Mouse (Mus musculus): ENCODE data around the gene Spag9. TPM values are rescaled to one million over a fixed set of nuclear protein-coding genes. Genes with fewer than 3 reads are reported as not detected.
"Not testable (repeated sequence)": the region's sequence is repeated elsewhere in the genome, so short reads cannot be mapped to it uniquely, and the experiment has no call there.

Gene Spag9
- polyA plus RNA-seq, 1 experiment from 2014 or later = 96.2 TPM

- Histone ChIP-seq H3K9me3 (no peaks in the 10 kb centered on the region), H3K9ac (no peak overlapping the region), H3K4me2 (replicated peaks) (no peak overlapping the region), H3K27ac (no peak overlapping the region), H3K36me3 (peaks cover 47% of the 10 kb centered on the region), H3K4me1 (no peaks in the 10 kb centered on the region), H3K4me3 (no peak overlapping the region), H3K27me3 (replicated peaks) (no peaks in the 10 kb centered on the region)
- 90% methylated on average over 4 of the region's 4 CpGs for WGBS
- no peak for ATAC-seq (ENCODE audit: low FRiP score, low read depth)
Observed at GRCm38 (mm10) chr11:94073283-94073682, 77.4 kb downstream of the Spag9 start.

GRCm38 (mm10) chr11:94086966-94087365 lies 91.1 kb downstream of the Spag9 start:
- H3K27me3 ChIP-seq (replicated peaks); H3K4me2 ChIP-seq (replicated peaks); H3K9me3 ChIP-seq; H3K4me1 ChIP-seq; H3K4me3 ChIP-seq; H3K9ac ChIP-seq; H3K27ac ChIP-seq; ATAC-seq (ENCODE audit: low FRiP score, low read depth): not testable (repeated sequence)
- peaks cover 74% of the 10 kb centered on the region for H3K36me3 ChIP-seq
- WGBS = 83% methylated on average over 2 of the region's 2 CpGs

- H3K4me1 ChIP-seq = no peaks in the 10 kb centered on the region
- H3K36me3 ChIP-seq = peaks cover 75% of the 10 kb centered on the region
- H3K4me2 ChIP-seq (replicated peaks) = no peak overlapping the region
- no peak overlapping the region for H3K9ac ChIP-seq
- ATAC-seq (ENCODE audit: low FRiP score, low read depth) = no peak
- no peaks in the 10 kb centered on the region for H3K9me3 ChIP-seq
- WGBS = 90% methylated on average over 4 of the region's 4 CpGs
- H3K27me3 ChIP-seq (replicated peaks) = no peaks in the 10 kb centered on the region
- no peak overlapping the region for H3K4me3 ChIP-seq
- H3K27ac ChIP-seq = no peak overlapping the region
Observed at GRCm38 (mm10) chr11:94090496-94090895, 94.6 kb downstream of the Spag9 start.

GRCm38 (mm10) chr11:94097489-94097888 lies 101.6 kb downstream of the Spag9 start:
- H3K27ac ChIP-seq = no peak overlapping the region
- no peak overlapping the region for H3K9ac ChIP-seq
- 94% methylated on average over 3 of the region's 3 CpGs for WGBS
- no peaks in the 10 kb centered on the region for H3K4me1 ChIP-seq
- no peaks in the 10 kb centered on the region for H3K27me3 ChIP-seq (replicated peaks)
- no peak overlapping the region for H3K4me2 ChIP-seq (replicated peaks)
- no peak for ATAC-seq (ENCODE audit: low FRiP score, low read depth)
- no peak overlapping the region for H3K4me3 ChIP-seq
- H3K36me3 ChIP-seq = peaks cover 81% of the 10 kb centered on the region
- no peaks in the 10 kb centered on the region for H3K9me3 ChIP-seq

GRCm38 (mm10) chr11:94098840-94099239 lies 102.9 kb downstream of the Spag9 start:
- Histone ChIP-seq H3K36me3 (peaks cover 79% of the 10 kb centered on the region), H3K4me1 (no peaks in the 10 kb centered on the region), H3K9me3 (no peaks in the 10 kb centered on the region), H3K9ac (no peak overlapping the region), H3K4me2 (replicated peaks) (no peak overlapping the region), H3K27ac (no peak overlapping the region), H3K4me3 (no peak overlapping the region), H3K27me3 (replicated peaks) (no peaks in the 10 kb centered on the region)
- ATAC-seq (ENCODE audit: low FRiP score, low read depth) = no peak
- WGBS = 94% methylated on average over 5 of the region's 5 CpGs

GRCm38 (mm10) chr11:94113795-94114194 lies 117.9 kb downstream of the Spag9 start:
- Histone ChIP-seq H3K9ac (no peak overlapping the region), H3K27me3 (replicated peaks) (no peaks in the 10 kb centered on the region), H3K27ac (no peak overlapping the region), H3K4me2 (replicated peaks) (no peak overlapping the region), H3K4me1 (no peaks in the 10 kb centered on the region), H3K36me3 (peaks cover 67% of the 10 kb centered on the region), H3K9me3 (no peaks in the 10 kb centered on the region), H3K4me3 (no peak overlapping the region)
- 92% methylated on average over 2 of the region's 2 CpGs for WGBS
- no peak for ATAC-seq (ENCODE audit: low FRiP score, low read depth)

- H3K27me3 ChIP-seq (replicated peaks) = no peaks in the 10 kb centered on the region
- no peaks in the 10 kb centered on the region for H3K9me3 ChIP-seq
- no peaks in the 10 kb centered on the region for H3K4me1 ChIP-seq
- WGBS = 94% methylated on average over 5 of the region's 5 CpGs
- no peak overlapping the region for H3K9ac ChIP-seq
- H3K36me3 ChIP-seq = peaks cover 63% of the 10 kb centered on the region
- H3K4me2 ChIP-seq (replicated peaks) = no peak overlapping the region
- ATAC-seq (ENCODE audit: low FRiP score, low read depth) = no peak
- no peak overlapping the region for H3K4me3 ChIP-seq
- no peak overlapping the region for H3K27ac ChIP-seq
Observed at GRCm38 (mm10) chr11:94115408-94115807, 119.5 kb downstream of the Spag9 start.

- Histone ChIP-seq H3K4me2 (replicated peaks) (no peak overlapping the region), H3K4me3 (no peak overlapping the region), H3K9ac (no peak overlapping the region), H3K9me3 (no peaks in the 10 kb centered on the region), H3K4me1 (no peaks in the 10 kb centered on the region), H3K27me3 (replicated peaks) (no peaks in the 10 kb centered on the region), H3K27ac (no peak overlapping the region), H3K36me3 (peaks cover 70% of the 10 kb centered on the region)
- no peak for ATAC-seq (ENCODE audit: low FRiP score, low read depth)
- 95% methylated on average over 7 of the region's 7 CpGs for WGBS
Observed at GRCm38 (mm10) chr11:94116655-94117054, 120.8 kb downstream of the Spag9 start.

GRCm38 (mm10) chr11:94117836-94118235 lies 121.9 kb downstream of the Spag9 start:
- WGBS = 95% methylated on average over 6 of the region's 6 CpGs
- no peak for ATAC-seq (ENCODE audit: low FRiP score, low read depth)
- Histone ChIP-seq H3K9me3 (no peaks in the 10 kb centered on the region), H3K27me3 (replicated peaks) (no peaks in the 10 kb centered on the region), H3K4me1 (no peaks in the 10 kb centered on the region), H3K4me2 (replicated peaks) (no peak overlapping the region), H3K9ac (no peak overlapping the region), H3K4me3 (no peak overlapping the region), H3K36me3 (peaks cover 72% of the 10 kb centered on the region), H3K27ac (no peak overlapping the region)

GRCm38 (mm10) chr11:94118612-94119011 lies 122.7 kb downstream of the Spag9 start:
- H3K27me3 ChIP-seq (replicated peaks) = no peaks in the 10 kb centered on the region
- no peak for ATAC-seq (ENCODE audit: low FRiP score, low read depth)
- no peak overlapping the region for H3K9ac ChIP-seq
- H3K4me3 ChIP-seq = no peak overlapping the region
- H3K27ac ChIP-seq = no peak overlapping the region
- peaks cover 72% of the 10 kb centered on the region for H3K36me3 ChIP-seq
- no peak overlapping the region for H3K4me2 ChIP-seq (replicated peaks)
- H3K4me1 ChIP-seq = no peaks in the 10 kb centered on the region
- no peaks in the 10 kb centered on the region for H3K9me3 ChIP-seq

- Histone ChIP-seq H3K27ac (no peak overlapping the region), H3K36me3 (peaks cover 71% of the 10 kb centered on the region), H3K27me3 (replicated peaks) (no peaks in the 10 kb centered on the region), H3K9me3 (no peaks in the 10 kb centered on the region), H3K4me2 (replicated peaks) (no peak overlapping the region), H3K9ac (no peak overlapping the region), H3K4me3 (no peak overlapping the region), H3K4me1 (no peaks in the 10 kb centered on the region)
- no peak for ATAC-seq (ENCODE audit: low FRiP score, low read depth)
- 95% methylated on average over 3 of the region's 3 CpGs for WGBS
Observed at GRCm38 (mm10) chr11:94120690-94121089, 124.8 kb downstream of the Spag9 start.

GRCm38 (mm10) chr11:94121501-94121900 lies 125.6 kb downstream of the Spag9 start:
- H3K27me3 ChIP-seq (replicated peaks) = no peaks in the 10 kb centered on the region
- WGBS = 93% methylated on average over 10 of the region's 10 CpGs
- peaks cover 66% of the 10 kb centered on the region for H3K36me3 ChIP-seq
- H3K9ac ChIP-seq = no peak overlapping the region
- no peaks in the 10 kb centered on the region for H3K4me1 ChIP-seq
- no peak overlapping the region for H3K27ac ChIP-seq
- no peak overlapping the region for H3K4me2 ChIP-seq (replicated peaks)
- H3K4me3 ChIP-seq = no peak overlapping the region
- no peak for ATAC-seq (ENCODE audit: low FRiP score, low read depth)
- no peaks in the 10 kb centered on the region for H3K9me3 ChIP-seq

GRCm38 (mm10) chr11:94122341-94123030 lies 126.6 kb downstream of the Spag9 start:
- Histone ChIP-seq H3K27me3 (replicated peaks) (no peaks in the 10 kb centered on the region), H3K4me1 (no peaks in the 10 kb centered on the region), H3K9ac (no peak overlapping the region), H3K4me2 (replicated peaks) (no peak overlapping the region), H3K27ac (no peak overlapping the region), H3K9me3 (no peaks in the 10 kb centered on the region), H3K4me3 (no peak overlapping the region), H3K36me3 (peaks cover 65% of the 10 kb centered on the region)
- whole genome bisulfite sequencing = 93% methylated on average over 9 of the region's 9 CpGs
- ATAC-seq (ENCODE audit: low FRiP score, low read depth) = no peak

Measured in neural tube, embryonic 12.5 days (tissue).